ENCODE assay signal across 22 mouse cellular contexts in genomic region chr10:88795226-88795625, GRCm38 (mm10).
"Had no signal": no experiment of that assay in that cellular context is flagged by ENCODE, and none has a peak within 500 bp of the region (broad histone marks: within the 10 kb centered on the region; RNA-seq: fewer than 3 reads in every experiment).

No protein-coding gene starts in this region.

- H3K9ac ChIP-seq: heart, embryonic 13.5 days; heart, embryonic 15.5 days; hindbrain, embryonic 12.5 days; hindbrain, embryonic 14.5 days; intestine, embryonic 15.5 days; limb, embryonic 12.5 days; liver, embryonic 13.5 days had no signal

- H3K4me2 ChIP-seq: heart, embryonic 11.5 days; heart, embryonic 13.5 days; heart, embryonic 15.5 days; hindbrain, embryonic 12.5 days; hindbrain, embryonic 14.5 days; intestine, embryonic 15.5 days; limb, embryonic 12.5 days; liver, embryonic 11.5 days; liver, embryonic 13.5 days had no signal

- H3K4me1 ChIP-seq: heart, embryonic 13.5 days; heart, embryonic 15.5 days; hindbrain, embryonic 10.5 days; hindbrain, embryonic 12.5 days; intestine, embryonic 15.5 days; limb, embryonic 10.5 days; limb, embryonic 12.5 days; liver, embryonic 13.5 days had no signal

- ATAC-seq: hindbrain, embryonic 16.5 days; inflammation-experienced regulatory T-cells, adult 6 months; intestine, postnatal 0 days had no signal

- H3K9me3 ChIP-seq: heart, embryonic 13.5 days; heart, embryonic 15.5 days; hindbrain, embryonic 10.5 days; hindbrain, embryonic 12.5 days; intestine, embryonic 15.5 days; limb, embryonic 10.5 days; limb, embryonic 12.5 days; liver, embryonic 13.5 days had no signal

- DNase-seq: gastrocnemius, adult 2 months; gastrocnemius, postnatal 10 days; gastrocnemius, postnatal 25 days; heart, adult 2 months; heart, postnatal 4 days; liver; liver, embryonic 13.5 days had no signal

- H3K27ac ChIP-seq: gastrocnemius, adult 2 months; heart, adult 2 months; heart, embryonic 13.5 days; heart, embryonic 15.5 days; hindbrain, embryonic 10.5 days; hindbrain, embryonic 12.5 days; hindbrain, embryonic 14.5 days; intestine, embryonic 15.5 days; layer of hippocampus, adult 2 months; left cerebral cortex, adult 2 months; limb, embryonic 10.5 days; limb, embryonic 12.5 days; liver, embryonic 13.5 days had no signal

- H3K4me3 ChIP-seq: gastrocnemius, adult 2 months; heart, adult 2 months; heart, embryonic 13.5 days; heart, embryonic 15.5 days; hindbrain, embryonic 10.5 days; hindbrain, embryonic 12.5 days; intestine, embryonic 15.5 days; layer of hippocampus, adult 2 months; left cerebral cortex, adult 2 months; limb, embryonic 10.5 days; limb, embryonic 12.5 days; liver, embryonic 13.5 days had no signal

- H3K27me3 ChIP-seq: heart, embryonic 13.5 days; heart, embryonic 15.5 days; hindbrain, embryonic 12.5 days; intestine, embryonic 15.5 days; limb, embryonic 12.5 days; liver, embryonic 13.5 days had no signal
